Mouse (Mus musculus): ENCODE measurements around the gene Tnpo2.

The Tnpo2 gene

DNA sequence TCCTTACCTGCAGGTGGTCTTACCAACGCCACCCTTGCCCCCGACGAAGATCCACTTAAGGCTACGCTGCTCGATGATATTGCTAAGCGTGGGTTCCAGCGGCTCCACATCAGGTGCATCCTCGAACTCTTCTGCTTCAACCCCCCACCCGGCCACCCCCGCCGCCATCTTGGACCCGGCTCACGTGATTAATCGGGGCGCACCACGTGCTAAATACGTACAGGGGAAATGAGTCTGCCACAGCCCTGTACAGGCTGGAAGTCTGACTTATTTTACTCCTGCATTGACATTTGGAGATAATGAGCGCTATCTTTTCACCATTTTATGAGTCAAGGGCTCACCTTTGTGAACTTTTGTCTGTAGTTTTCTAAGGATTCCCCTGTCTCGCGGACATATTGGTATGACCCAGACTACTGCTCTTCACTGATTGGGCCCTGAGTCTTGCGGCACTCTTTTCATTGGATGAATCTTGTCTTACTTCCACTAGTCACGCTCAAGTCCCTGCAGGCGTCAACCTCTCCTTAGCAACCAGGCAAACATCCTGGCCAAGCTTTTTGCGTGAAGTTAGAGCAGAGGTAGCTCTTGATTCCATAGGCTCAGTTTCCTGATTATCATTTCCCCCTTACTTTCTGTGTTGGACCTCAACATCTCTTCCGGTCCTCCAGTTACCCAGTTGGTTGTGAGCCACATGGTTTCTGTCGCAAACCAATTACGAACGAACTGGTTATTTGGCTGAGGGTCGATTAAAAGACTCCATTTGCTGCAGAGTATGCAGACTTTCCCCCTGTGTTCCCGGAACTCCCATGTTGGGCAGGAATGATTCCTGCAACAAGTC is 11.4 kb upstream of the Tnpo2 start, which contains the start of gene Asna1:
TSS of gene Asna1 (minus strand) at position 184 of the 835 bp plus-strand sequence.
- in situ Hi-C loops (cut with MboI; ENCODE audit: unreplicated experiment in 2 of 2) = loop anchor here (5.0 to 10.0 kb wide), 3 partner anchors 49 to 58 kb away; partner anchors contain the start of genes Dhps (in 1 of the 2), Gm49661 (in 1 of the 2), Junb (in 1 of the 2) and Prdx2 (in 1 of the 2)

DNA sequence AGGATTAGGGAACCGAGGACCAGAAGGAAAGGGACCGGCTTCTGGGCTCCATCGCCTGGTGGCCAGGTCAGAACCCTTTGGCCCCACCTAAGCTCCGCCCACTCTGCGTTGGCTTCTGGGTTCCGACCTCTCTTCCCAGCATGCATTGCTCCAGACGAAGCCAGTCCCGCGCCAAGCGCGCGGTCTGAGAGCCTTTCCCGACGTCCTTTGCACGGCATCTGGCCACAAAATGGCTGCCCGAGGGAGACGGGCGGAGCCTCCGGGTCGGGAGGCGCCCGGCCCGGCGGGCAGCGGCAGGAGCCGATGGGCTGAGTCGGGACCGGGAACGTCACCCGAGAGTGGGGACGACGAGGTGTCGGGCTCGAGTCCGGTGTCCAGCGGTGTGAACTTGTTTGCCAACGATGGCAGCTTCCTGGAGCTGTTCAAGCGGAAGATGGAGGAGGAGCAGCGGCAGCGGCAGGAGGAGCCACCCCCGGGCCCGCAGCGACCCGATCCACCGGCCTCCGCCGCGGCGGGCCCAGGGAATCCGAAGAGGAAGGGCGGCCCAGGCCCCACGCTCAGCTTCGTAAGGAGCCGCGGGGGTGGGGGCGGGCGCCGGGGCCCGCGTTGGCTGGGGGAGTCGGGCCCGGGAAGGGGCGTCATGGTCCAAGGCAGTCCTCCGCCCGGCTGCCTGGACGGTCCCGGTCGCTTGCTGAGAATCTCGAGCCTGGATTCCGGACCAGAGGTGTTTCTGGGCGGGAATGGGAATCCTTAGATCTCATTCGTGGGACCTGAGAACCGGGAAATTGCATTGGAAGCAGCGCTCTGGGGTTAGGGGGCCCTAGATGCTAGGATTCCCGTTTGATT is 9.8 kb upstream of the Tnpo2 start, which contains the start of gene Trir:
TSS of gene Trir (plus strand) at position 154 of the 846 bp plus-strand sequence.
- in situ Hi-C loops (cut with MboI; ENCODE audit: unreplicated experiment in 2 of 2) = loop anchor here (5.0 to 10.0 kb wide), 3 partner anchors 48 to 60 kb away; partner anchors contain the start of genes Dhps (in 1 of the 2), Gm49661 (in 1 of the 2), Junb (in 1 of the 2) and Prdx2 (in 1 of the 2)

DNA sequence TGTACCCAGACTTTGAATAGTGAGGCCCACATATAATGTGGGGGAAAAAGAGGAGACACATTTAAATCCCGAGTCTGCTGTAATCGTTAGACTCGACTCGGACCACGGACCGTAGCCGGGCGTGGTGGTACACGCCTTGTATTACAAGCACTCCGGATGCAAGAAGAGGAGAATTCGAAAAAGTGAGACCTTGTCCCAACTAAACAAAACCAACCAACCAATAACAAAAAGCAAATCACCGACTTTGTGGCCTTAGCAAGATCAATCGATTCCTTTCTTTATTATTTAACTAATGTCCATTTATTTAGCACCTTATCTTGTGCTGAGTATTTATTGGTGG is 9.2 kb upstream of the Tnpo2 start:
- in situ Hi-C loops (cut with MboI; ENCODE audit: unreplicated experiment in 2 of 2) = loop anchor here (5.0 to 10.0 kb wide), 3 partner anchors 47 to 60 kb away; partner anchors contain the start of genes Dhps (in 1 of the 2), Gm49661 (in 1 of the 2), Junb (in 1 of the 2) and Prdx2 (in 1 of the 2)

- in situ Hi-C loops (cut with MboI; ENCODE audit: unreplicated experiment in 2 of 2) = loop anchor here (5.0 to 10.0 kb wide), 3 partner anchors 47 to 61 kb away; partner anchors contain the start of genes Dhps (in 1 of the 2), Gm49661 (in 1 of the 2), Junb (in 1 of the 2) and Prdx2 (in 1 of the 2)
Measured at GRCm38 (mm10) chr8:85027922-85028321, 8.8 kb upstream of the Tnpo2 start.

- in situ Hi-C loops (cut with MboI; ENCODE audit: unreplicated experiment in 2 of 2) = loop anchor here (5.0 to 10.0 kb wide), 3 partner anchors 46 to 62 kb away; partner anchors contain the start of genes Dhps (in 1 of the 2), Gm49661 (in 1 of the 2), Junb (in 1 of the 2) and Prdx2 (in 1 of the 2)
Measured at GRCm38 (mm10) chr8:85029271-85029670, 7.4 kb upstream of the Tnpo2 start.

DNA sequence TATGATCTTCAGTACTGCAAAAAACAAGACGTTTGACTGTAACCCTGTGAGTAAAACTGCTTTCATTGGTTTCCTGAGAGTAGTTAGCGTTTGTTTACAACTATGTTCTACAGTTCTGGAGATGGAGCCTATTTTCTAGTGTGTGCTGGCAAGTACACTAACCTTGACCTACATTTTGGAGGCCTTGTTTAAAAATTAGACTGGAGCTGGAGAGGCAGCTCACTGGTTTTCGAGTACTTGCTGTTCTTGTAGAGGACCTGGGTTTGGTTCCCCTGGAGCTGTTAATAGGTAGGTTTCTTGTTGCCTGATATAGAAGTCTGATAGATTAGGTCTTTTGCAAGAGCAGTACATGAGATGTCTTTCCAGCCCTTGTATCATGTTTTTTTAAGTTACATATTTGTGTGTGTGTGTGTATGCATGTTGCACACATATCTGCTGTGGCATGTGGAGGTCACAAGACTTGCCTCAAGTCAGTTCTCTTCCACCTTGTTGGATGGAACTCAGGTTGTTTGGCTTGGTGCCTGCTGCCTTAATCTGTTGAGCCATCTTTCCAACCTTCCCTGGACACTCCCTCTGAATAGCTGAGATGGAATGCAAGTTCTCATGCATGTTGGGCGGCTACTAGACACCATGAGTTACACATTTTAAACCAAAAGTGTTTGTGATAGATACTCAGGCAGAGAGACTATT is 3.9 kb upstream of the Tnpo2 start:
- in situ Hi-C loops (cut with MboI; ENCODE audit: unreplicated experiment in 2 of 2) = no loop called here

DNA sequence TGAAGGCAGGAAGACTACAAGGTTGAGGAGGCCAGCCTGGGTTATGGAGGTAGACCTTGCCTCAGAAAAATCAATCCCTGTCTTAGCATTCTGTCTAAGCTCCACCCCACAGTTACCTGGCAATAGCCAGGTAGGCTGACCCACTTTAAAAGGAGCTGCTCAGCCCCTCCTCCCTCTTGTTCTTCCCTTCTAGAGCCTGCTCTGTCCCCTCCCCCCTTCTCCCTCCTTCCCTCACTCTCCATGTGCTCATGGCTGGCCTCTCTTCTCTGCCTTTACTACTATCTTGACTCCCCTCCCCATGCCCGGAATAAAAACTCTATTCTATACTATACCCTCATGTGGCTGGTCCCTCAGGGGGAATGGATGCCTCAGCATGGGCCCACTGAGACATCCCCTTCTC is 2.8 kb upstream of the Tnpo2 start:
- in situ Hi-C loops (cut with MboI; ENCODE audit: unreplicated experiment in 2 of 2) = no loop called here

GRCm38 (mm10) chr8:85034764-85035163 is 2.0 kb upstream of the Tnpo2 start:
- in situ Hi-C loops (cut with MboI; ENCODE audit: unreplicated experiment in 2 of 2) = no loop called here

- in situ Hi-C loops (cut with MboI; ENCODE audit: unreplicated experiment in 2 of 2) = no loop called here
Measured at GRCm38 (mm10) chr8:85035165-85035727, 1.5 kb upstream of the Tnpo2 start.

DNA sequence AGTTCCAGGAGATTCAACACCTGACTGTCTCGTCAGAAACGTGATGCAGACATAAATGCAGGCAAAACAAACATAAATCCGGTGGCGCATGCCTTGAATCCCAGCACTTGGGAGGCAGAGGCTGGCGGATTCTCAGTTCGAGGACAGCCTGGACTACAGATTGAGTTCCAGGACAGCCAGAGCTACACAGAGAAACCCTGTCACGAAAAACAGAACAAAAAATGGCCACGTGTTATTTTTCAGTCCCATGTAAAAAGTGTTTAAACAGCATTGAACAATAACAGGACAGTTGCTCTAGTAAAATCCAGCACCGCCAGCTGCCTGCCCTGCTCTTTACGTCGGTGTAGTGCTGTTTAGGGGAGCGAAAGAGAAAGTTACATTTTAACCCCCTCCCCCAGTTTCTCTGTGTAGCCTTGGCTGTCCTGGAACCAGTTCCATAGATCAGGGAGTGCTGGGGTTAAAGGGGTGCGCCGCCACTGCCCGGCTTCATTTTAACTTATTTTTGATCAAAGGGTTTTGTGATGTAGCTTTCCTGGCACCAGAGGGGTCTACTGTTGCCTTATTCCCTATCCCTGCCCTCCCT is 896 bp upstream of the Tnpo2 start:
- in situ Hi-C loops (cut with MboI; ENCODE audit: unreplicated experiment in 2 of 2) = no loop called here

DNA sequence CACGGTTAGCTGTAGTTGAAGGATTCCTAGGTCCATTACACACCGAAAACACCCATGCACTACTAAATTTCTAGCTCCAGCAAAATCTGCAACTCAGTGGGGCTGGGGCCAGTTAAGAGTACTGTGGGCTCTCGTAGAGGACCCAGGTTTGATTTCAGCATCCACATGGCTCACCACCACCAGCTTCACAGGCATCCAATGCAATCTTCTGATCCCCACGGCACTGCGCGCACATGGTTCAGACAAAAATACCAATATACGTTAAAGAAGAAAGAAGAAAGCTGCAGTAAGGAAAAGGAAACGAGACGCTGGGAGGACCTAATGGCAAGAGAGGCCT is 366 bp upstream of the Tnpo2 start:
- in situ Hi-C loops (cut with MboI; ENCODE audit: unreplicated experiment in 2 of 2) = no loop called here

GRCm38 (mm10) chr8:85037366-85037680 is 608 bp downstream of the Tnpo2 start:
- in situ Hi-C loops (cut with MboI; ENCODE audit: unreplicated experiment in 2 of 2) = no loop called here

- in situ Hi-C loops (cut with MboI; ENCODE audit: unreplicated experiment in 2 of 2) = no loop called here
Measured at GRCm38 (mm10) chr8:85037681-85038531, 1.2 kb downstream of the Tnpo2 start.

GRCm38 (mm10) chr8:85043619-85044018 is 6.9 kb downstream of the Tnpo2 start:
- in situ Hi-C loops (cut with MboI; ENCODE audit: unreplicated experiment in 2 of 2) = no loop called here

GRCm38 (mm10) chr8:85057367-85057766 is 20.7 kb downstream of the Tnpo2 start:
- in situ Hi-C loops (cut with MboI; ENCODE audit: unreplicated experiment in 2 of 2) = loop anchor here in 1 of 2 experiments (25.0 kb wide), 1 partner anchor 1830 kb away; the partner anchor contains the start of gene N4bp1

DNA sequence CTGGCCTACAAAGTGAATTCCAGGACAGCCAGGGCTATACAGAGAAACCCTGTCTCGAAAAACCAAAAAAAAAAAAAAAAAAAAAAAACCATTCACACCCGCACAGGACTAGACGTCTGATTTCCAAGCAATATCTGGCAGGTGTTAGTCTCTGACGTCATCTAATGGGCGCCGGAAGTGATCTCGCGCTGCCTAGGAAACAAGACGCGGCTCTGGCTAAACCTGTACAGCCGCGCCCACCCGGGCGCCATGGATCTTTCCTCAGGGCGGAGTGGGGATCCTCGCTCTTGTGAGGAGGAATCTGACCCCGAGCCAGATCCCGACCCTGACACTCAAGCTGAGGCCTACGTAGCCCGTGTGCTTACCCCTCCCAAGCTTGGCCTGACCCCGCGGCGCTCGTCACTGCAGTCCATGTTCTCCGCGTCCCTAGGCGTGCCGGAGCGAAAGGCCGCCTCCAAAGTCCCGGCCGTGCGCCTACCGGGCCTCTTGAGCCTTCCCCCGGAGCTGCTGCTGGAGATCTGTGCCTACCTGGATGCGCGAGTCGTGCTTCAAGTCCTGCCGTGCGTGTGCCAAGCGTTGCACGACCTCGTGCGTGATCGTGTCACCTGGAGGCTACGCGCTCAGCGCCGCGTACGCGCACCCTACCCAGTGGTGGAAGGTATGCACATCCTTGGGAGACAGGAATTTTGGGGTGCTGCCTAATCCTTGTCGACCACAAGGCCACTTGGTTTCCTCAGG is 23.3 kb downstream of the Tnpo2 start, which contains the start of gene Fbxw9:
TSS of gene Fbxw9 (plus strand) at position 177 of the 738 bp plus-strand sequence.
- in situ Hi-C loops (cut with MboI; ENCODE audit: unreplicated experiment in 2 of 2) = loop anchor here in 1 of 2 experiments (25.0 kb wide), 1 partner anchor 1827 kb away; the partner anchor contains the start of gene N4bp1

DNA sequence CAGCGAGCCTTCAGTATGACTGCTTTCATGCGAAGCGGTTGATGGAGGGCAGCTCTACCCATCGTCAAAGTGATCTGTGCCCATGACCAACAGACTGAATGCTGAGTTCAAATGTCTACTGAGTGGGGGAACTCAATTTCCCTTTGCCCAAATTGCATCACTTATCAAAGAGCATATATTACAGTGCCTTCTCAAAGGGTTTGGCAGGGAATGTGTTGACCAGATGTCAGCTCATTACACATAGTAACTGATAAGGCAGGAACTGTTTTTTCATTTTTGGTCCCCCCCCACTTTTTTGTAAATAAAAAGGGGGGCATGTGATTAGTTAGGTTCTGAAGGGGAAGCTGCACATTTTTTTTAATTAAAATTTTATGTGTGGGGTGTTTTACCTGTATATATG is 25.9 kb downstream of the Tnpo2 start:
- in situ Hi-C loops (cut with MboI; ENCODE audit: unreplicated experiment in 2 of 2) = loop anchor here in 1 of 2 experiments (25.0 kb wide), 1 partner anchor 1825 kb away; the partner anchor contains the start of gene N4bp1

DNA sequence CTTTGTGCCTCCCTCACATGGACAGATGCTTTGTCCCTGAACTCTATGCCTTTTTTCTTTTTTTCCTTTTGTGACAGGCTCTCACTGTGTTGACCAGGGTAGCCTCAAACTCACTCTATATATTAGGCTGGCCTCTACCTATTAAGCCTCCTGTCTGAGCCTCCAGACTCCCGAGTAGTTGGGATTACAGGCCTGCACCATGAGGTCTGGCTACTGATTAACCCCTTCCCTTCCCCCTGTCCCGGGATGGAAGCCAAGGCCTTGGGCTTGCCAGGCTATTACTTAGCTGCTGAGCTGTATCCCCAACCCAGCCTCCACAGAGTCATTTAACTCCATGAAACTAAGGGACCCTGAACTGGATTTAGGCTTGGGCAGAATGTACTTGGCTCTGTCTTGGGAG is 28.5 kb downstream of the Tnpo2 start:
- in situ Hi-C loops (cut with MboI; ENCODE audit: unreplicated experiment in 2 of 2) = loop anchor here in 1 of 2 experiments (25.0 kb wide), 1 partner anchor 1822 kb away; the partner anchor contains the start of gene N4bp1
